Mouse (Mus musculus) heart, adult 2 months (tissue): ENCODE data around the gene Ubr1.

ENCODE experiments used
- CTCF ChIP-seq: fragments of 200-600 bp; IDR thresholded peaks from 2 replicates; pipeline ENCODE4 v1.8.1; 2022; ENCODE audit warnings: antibody characterized with exemption, mild to moderate bottlenecking, moderate library complexity
- EP300 ChIP-seq: fragments of 200-500 bp; IDR thresholded peaks from 2 replicates; pipeline ENCODE4 v1.6.1; 2011; ENCODE audit warnings: low read depth, low read length, control low read depth; ENCODE audit not compliant: insufficient read depth
- POLR2A ChIP-seq: fragments of 200-500 bp; IDR thresholded peaks from 2 replicates; pipeline ENCODE4 v1.6.1; 2011; ENCODE audit warnings: mild to moderate bottlenecking, low read depth, low read length, control low read depth; ENCODE audit not compliant: insufficient read depth

DNA sequence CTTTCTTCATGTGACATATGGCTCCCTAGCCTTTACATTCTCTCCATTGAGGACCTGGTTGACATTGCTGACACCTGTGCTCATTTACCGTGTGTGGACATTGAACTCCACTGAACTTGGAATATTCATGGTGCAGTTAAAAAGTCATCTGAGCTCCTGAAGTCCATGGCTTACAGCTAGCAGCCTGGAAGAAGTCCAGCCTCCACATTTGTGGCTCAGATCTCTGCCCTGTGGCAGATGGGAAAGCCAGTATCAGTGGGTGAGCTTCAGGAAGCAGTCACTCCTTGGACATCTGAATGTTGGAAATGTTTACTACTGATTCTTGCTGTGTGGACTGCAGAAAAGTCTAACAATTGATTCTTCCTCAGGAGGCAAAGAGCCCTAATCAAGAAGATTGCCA lies 36.5 kb upstream of the Ubr1 start:
- TF ChIP-seq CTCF (no peak), POLR2A (no peak), EP300 (no peak)
